Mouse (Mus musculus) hindbrain, embryonic 15.5 days (tissue): Measurements from ENCODE around the gene Zfp598. TPM values are rescaled to one million over a fixed set of nuclear protein-coding genes. Genes with fewer than 3 reads are reported as not detected.

Source experiments
- ATAC-seq: fragments of 200-750 bp; cut with Nextera tagmentation; 2 replicates; pipeline ENCODE4 v1.8.0; 2017; ENCODE audit warnings: low read depth, moderate number of reproducible peaks, moderate TSS enrichment; ENCODE audit not compliant: low FRiP score
- H3K27ac ChIP-seq: fragments of 300-500 bp; sonication (generic); replicated peaks from 2 replicates; pipeline ENCODE4 v1.5.1; 2015; ENCODE audit warnings: mild to moderate bottlenecking, inconsistent platforms
- H3K27me3 ChIP-seq: fragments of 300-500 bp; sonication (generic); 2 replicates; pipeline ENCODE4 v1.6.1; 2015; ENCODE audit warnings: control low read depth, inconsistent platforms
- H3K36me3 ChIP-seq: fragments of 300-500 bp; sonication (generic); 2 replicates; pipeline ENCODE4 v1.6.1; 2015; ENCODE audit warnings: control low read depth, inconsistent platforms
- H3K4me1 ChIP-seq: fragments of 300-500 bp; sonication (generic); replicated peaks from 2 replicates; pipeline ENCODE4 v1.6.1; 2015; ENCODE audit warnings: control low read depth, inconsistent platforms
- H3K4me2 ChIP-seq: fragments of 300-500 bp; sonication (generic); 2 replicates; pipeline ENCODE4 v1.6.1; 2015; ENCODE audit warnings: moderate library complexity, mild to moderate bottlenecking, inconsistent platforms
- H3K4me3 ChIP-seq: fragments of 300-500 bp; sonication (generic); 2 replicates; pipeline ENCODE4 v1.5.1; 2015; ENCODE audit warnings: mild to moderate bottlenecking, inconsistent platforms
- H3K9ac ChIP-seq: fragments of 300-500 bp; sonication (generic); 2 replicates; pipeline ENCODE4 v1.6.1; 2015; ENCODE audit warnings: inconsistent platforms
- H3K9me3 ChIP-seq: fragments of 300-500 bp; sonication (generic); 2 replicates; pipeline ENCODE4 v1.6.1; 2016; ENCODE audit warnings: control low read depth, inconsistent platforms
- WGBS: fragments of 180-500 bp; shearing (Covaris S2); methylation state at CpG from one replicate; pipeline ENCODE4 v1.1.7; 2015; 5-methylcytosine and 5-hydroxymethylcytosine counted together
- polyA plus RNA-seq: library from polyadenylated mRNA; unstranded; fragments of >200 nt; fragmentation: Nextera tagmentation; extraction: Ambion mirVana; gene quantifications from 2 replicates; pipeline ENCODE4 v1.2.1, GENCODE M21; 2015

Zfp598 gene
- polyA plus RNA-seq, 1 experiment from 2014 or later = 24.5 TPM

- WGBS = 6% methylated on average over 47 of the region's 51 CpGs
- peaks cover 38% of the 10 kb centered on the region for H3K4me1 ChIP-seq
- peak overlapping the region; percentile 59 for H3K4me3 ChIP-seq
- peak overlapping the region; percentile 84 for H3K9ac ChIP-seq
- H3K9me3 ChIP-seq = no peaks in the 10 kb centered on the region
- H3K27me3 ChIP-seq = no peaks in the 10 kb centered on the region
- peak overlapping the region; percentile 95 for H3K27ac ChIP-seq
- peaks cover 20% of the 10 kb centered on the region for H3K36me3 ChIP-seq
- H3K4me2 ChIP-seq = peak overlapping the region; percentile 67
- ATAC-seq = peak; percentile 40
Observed at GRCm38 (mm10) chr17:24695326-24696010, 26.0 kb downstream of the Zfp598 start.

- Histone ChIP-seq H3K9me3 (no peaks in the 10 kb centered on the region), H3K27me3 (no peaks in the 10 kb centered on the region), H3K27ac (peak within 1 kb of the TSS; percentile 95), H3K4me3 (peak within 1 kb of the TSS; percentile 59), H3K9ac (peak within 1 kb of the TSS; percentile 84), H3K36me3 (peaks cover 26% of the 10 kb centered on the region), H3K4me1 (peaks cover 31% of the 10 kb centered on the region), H3K4me2 (peak within 1 kb of the TSS; percentile 67)
- peak; percentile 91 for ATAC-seq
- under 1% methylated on average over 55 of the region's 76 CpGs for WGBS
Observed at GRCm38 (mm10) chr17:24696011-24696697, 26.7 kb downstream of the Zfp598 start, which contains the start of the genes Gfer and Noxo1. Gene Gfer, minus strand, starts transcription at chr17:24696156. Gene Noxo1, plus strand, starts transcription at chr17:24696234.

GRCm38 (mm10) chr17:24697985-24698384, 28.5 kb downstream of the Zfp598 start:
- peaks cover 31% of the 10 kb centered on the region for H3K36me3 ChIP-seq
- no peak overlapping the region for H3K9ac ChIP-seq
- ATAC-seq = no peak
- H3K27ac ChIP-seq = no peak overlapping the region
- no peaks in the 10 kb centered on the region for H3K27me3 ChIP-seq
- 19% methylated on average over 5 of the region's 5 CpGs for WGBS
- no peak overlapping the region for H3K4me2 ChIP-seq
- peaks cover 23% of the 10 kb centered on the region for H3K4me1 ChIP-seq
- no peaks in the 10 kb centered on the region for H3K9me3 ChIP-seq
- H3K4me3 ChIP-seq = no peak overlapping the region

- H3K4me1 ChIP-seq = peaks cover 23% of the 10 kb centered on the region
- H3K36me3 ChIP-seq = peaks cover 28% of the 10 kb centered on the region
- ATAC-seq = no peak
- no peak overlapping the region for H3K27ac ChIP-seq
- no peak overlapping the region for H3K4me2 ChIP-seq
- H3K9ac ChIP-seq = no peak overlapping the region
- H3K9me3 ChIP-seq = no peaks in the 10 kb centered on the region
- WGBS = 61% methylated on average over 9 of the region's 9 CpGs
- no peak overlapping the region for H3K4me3 ChIP-seq
- H3K27me3 ChIP-seq = no peaks in the 10 kb centered on the region
Observed at GRCm38 (mm10) chr17:24698715-24699114, 29.2 kb downstream of the Zfp598 start.

GRCm38 (mm10) chr17:24699473-24699872, 30.0 kb downstream of the Zfp598 start:
- H3K36me3 ChIP-seq = peaks cover 36% of the 10 kb centered on the region
- no peak overlapping the region for H3K4me2 ChIP-seq

GRCm38 (mm10) chr17:24701251-24701650, 31.8 kb downstream of the Zfp598 start:
- Histone ChIP-seq H3K36me3 (peaks cover 38% of the 10 kb centered on the region), H3K4me2 (no peak overlapping the region), H3K4me1 (peaks cover 18% of the 10 kb centered on the region), H3K9me3 (no peaks in the 10 kb centered on the region), H3K4me3 (no peak overlapping the region), H3K9ac (no peak overlapping the region), H3K27me3 (no peaks in the 10 kb centered on the region), H3K27ac (no peak overlapping the region)
- 93% methylated on average over 9 of the region's 9 CpGs for WGBS
- no peak for ATAC-seq

More at GRCm38 (mm10) chr17:24699473-24699872, 30.0 kb downstream of the Zfp598 start:
- no peaks in the 10 kb centered on the region for H3K9me3 ChIP-seq
- no peaks in the 10 kb centered on the region for H3K27me3 ChIP-seq
- ATAC-seq = no peak
- H3K9ac ChIP-seq = no peak overlapping the region
- peaks cover 19% of the 10 kb centered on the region for H3K4me1 ChIP-seq
- no peak overlapping the region for H3K27ac ChIP-seq
- 91% methylated on average over 2 of the region's 2 CpGs for WGBS
- no peak overlapping the region for H3K4me3 ChIP-seq

GRCm38 (mm10) chr17:24705821-24706220, 36.3 kb downstream of the Zfp598 start:
- no peak overlapping the region for H3K4me2 ChIP-seq

GRCm38 (mm10) chr17:24706982-24707800, 37.7 kb downstream of the Zfp598 start, which contains the start of gene Tbl3:
Gene Tbl3, minus strand, starts transcription at chr17:24707660.
- H3K9ac ChIP-seq = peak within 1 kb of the TSS; percentile 72
- peaks cover 24% of the 10 kb centered on the region for H3K4me1 ChIP-seq
- peak within 1 kb of the TSS; percentile 71 for H3K4me2 ChIP-seq
- H3K27ac ChIP-seq = peak within 1 kb of the TSS; percentile 81
- no peaks in the 10 kb centered on the region for H3K27me3 ChIP-seq
- H3K36me3 ChIP-seq = peaks cover 14% of the 10 kb centered on the region
- 4% methylated on average over 32 of the region's 32 CpGs for WGBS
- peak within 1 kb of the TSS; percentile 80 for H3K4me3 ChIP-seq
- peak; percentile 91 for ATAC-seq
- no peaks in the 10 kb centered on the region for H3K9me3 ChIP-seq

More at GRCm38 (mm10) chr17:24705821-24706220, 36.3 kb downstream of the Zfp598 start:
- peaks cover 27% of the 10 kb centered on the region for H3K36me3 ChIP-seq
- H3K4me3 ChIP-seq = no peak overlapping the region
- no peaks in the 10 kb centered on the region for H3K9me3 ChIP-seq
- no peak overlapping the region for H3K27ac ChIP-seq
- 88% methylated on average over 3 of the region's 3 CpGs for WGBS
- peaks cover 24% of the 10 kb centered on the region for H3K4me1 ChIP-seq
- ATAC-seq = no peak
- H3K9ac ChIP-seq = no peak overlapping the region
- no peaks in the 10 kb centered on the region for H3K27me3 ChIP-seq

GRCm38 (mm10) chr17:24707801-24708425, 38.4 kb downstream of the Zfp598 start:
- Histone ChIP-seq H3K9ac (peak overlapping the region; percentile 72), H3K4me1 (peaks cover 24% of the 10 kb centered on the region), H3K27ac (peak overlapping the region; percentile 81), H3K4me2 (peak overlapping the region; percentile 71), H3K9me3 (no peaks in the 10 kb centered on the region), H3K36me3 (peaks cover 11% of the 10 kb centered on the region), H3K4me3 (peak overlapping the region; percentile 80), H3K27me3 (no peaks in the 10 kb centered on the region)
- ATAC-seq = peak; percentile 73
- 6% methylated on average over 24 of the region's 24 CpGs for WGBS

- H3K9me3 ChIP-seq = no peaks in the 10 kb centered on the region
- peak overlapping the region; percentile 71; the same call in 1 of the 2 replicates for H3K4me2 ChIP-seq
- no peak overlapping the region for H3K9ac ChIP-seq
- peaks cover 11% of the 10 kb centered on the region for H3K36me3 ChIP-seq
- no peak for ATAC-seq
- no peaks in the 10 kb centered on the region for H3K27me3 ChIP-seq
- H3K27ac ChIP-seq = no peak overlapping the region
- no peak overlapping the region for H3K4me3 ChIP-seq
- H3K4me1 ChIP-seq = peaks cover 24% of the 10 kb centered on the region
- WGBS = 32% methylated on average over 2 of the region's 2 CpGs
Observed at GRCm38 (mm10) chr17:24708646-24709045, 39.2 kb downstream of the Zfp598 start.

GRCm38 (mm10) chr17:24715556-24715955, 46.1 kb downstream of the Zfp598 start:
- 77% methylated on average over 6 of the region's 6 CpGs for WGBS
- no peak overlapping the region for H3K9ac ChIP-seq

More at GRCm38 (mm10) chr17:24715556-24715955, 46.1 kb downstream of the Zfp598 start:
- no peaks in the 10 kb centered on the region for H3K27me3 ChIP-seq
- 0 out of 2 replicates have a peak, but pooled peaks cover 8% of the 10 kb centered on the region for H3K36me3 ChIP-seq
- H3K4me3 ChIP-seq = no peak overlapping the region
- no peaks in the 10 kb centered on the region for H3K9me3 ChIP-seq
- peaks cover 10% of the 10 kb centered on the region for H3K4me1 ChIP-seq
- no peak for ATAC-seq
- H3K4me2 ChIP-seq = no peak overlapping the region
- H3K27ac ChIP-seq = no peak overlapping the region
